Mouse (Mus musculus): ENCODE results near the gene C7.
"Not testable (repeated sequence)": the region's sequence is repeated elsewhere in the genome, so short reads cannot be mapped to it uniquely, and the experiment has no call there.

C7 gene

GRCm38 (mm10) chr15:5063635-5064034, at the start of gene C7:
C7 (minus strand) TSS chr15:5063740.
- DNase-seq (ENCODE audit: extremely low read depth, low read depth, low spot score) = no peak

GRCm38 (mm10) chr15:5112651-5113050, 49.1 kb upstream of the C7 start:
- no peak for DNase-seq (ENCODE audit: extremely low read depth, low read depth, low spot score)

DNA sequence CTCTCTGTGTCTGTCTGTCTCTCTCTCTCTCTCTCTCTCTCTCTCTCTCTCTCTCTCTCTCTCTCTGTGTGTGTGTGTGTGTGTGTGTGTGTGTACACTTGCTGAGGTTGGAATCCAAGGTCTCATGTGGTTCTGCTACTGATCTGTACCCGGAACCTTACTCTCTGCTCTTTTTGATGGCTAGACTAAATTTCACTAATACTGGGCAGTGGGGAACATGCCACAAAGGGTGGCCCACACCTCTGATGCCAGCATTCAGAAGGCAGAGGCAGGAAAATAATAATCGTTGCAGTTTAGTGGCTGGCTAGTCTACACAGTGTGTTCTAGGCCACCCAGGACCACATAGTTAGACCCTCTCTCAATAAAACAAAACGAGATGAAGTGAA, 45.1 kb upstream of the C7 start:
- no peak for DNase-seq (ENCODE audit: extremely low read depth, low read depth, low spot score)

DNA sequence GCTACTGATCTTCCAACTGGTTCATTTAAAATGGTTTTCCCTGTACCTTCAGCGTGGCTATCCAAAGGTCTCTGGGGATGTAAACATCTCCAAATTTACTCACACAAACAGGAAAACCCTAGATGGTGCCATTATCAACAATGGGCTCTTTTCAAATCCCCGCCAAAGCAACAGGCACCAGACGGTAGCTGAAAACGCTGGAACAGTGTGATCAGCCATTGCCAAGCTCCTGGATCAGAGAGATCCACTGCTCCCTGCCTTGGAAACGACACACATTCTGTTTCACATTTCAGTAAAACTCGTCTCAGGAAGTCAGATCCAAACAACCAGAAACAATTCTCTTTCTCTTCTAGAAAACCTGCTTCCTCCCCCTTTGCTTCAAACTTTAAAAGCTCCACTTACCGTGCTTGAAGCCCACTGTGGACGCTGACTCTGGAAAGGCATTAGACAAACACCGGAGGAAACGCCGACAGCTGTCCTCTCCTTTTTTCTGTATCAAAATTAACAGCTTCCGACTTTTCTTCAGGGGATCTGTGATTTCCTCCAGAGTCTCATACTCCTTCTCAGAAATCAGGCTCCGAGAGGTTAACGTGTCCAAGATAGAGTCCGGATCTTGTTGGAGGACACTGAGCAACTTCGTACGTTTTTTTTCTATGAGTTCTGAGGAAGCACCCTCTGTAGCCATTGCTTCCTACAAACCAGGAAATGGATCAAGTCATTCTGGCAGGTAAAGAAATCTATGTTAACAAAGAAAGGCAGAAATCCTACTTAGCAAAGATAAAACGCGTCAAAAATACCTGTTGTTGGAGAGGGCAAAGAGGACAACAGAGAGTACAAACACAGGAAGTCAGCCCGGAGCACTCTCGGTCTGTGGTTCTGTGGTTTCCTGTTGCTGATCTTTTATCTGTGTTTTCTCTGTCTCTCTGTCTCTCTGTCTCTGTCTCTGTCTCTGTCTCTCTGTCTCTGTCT, 44.4 kb upstream of the C7 start, which contains the start of gene Card6:
Card6 (minus strand) TSS at position 854 of the 969 bp plus-strand sequence.
- DNase-seq (ENCODE audit: extremely low read depth, low read depth, low spot score) = no peak

GRCm38 (mm10) chr15:5106293-5106692, 42.8 kb upstream of the C7 start:
- DNase-seq (ENCODE audit: extremely low read depth, low read depth, low spot score) = no peak

DNA sequence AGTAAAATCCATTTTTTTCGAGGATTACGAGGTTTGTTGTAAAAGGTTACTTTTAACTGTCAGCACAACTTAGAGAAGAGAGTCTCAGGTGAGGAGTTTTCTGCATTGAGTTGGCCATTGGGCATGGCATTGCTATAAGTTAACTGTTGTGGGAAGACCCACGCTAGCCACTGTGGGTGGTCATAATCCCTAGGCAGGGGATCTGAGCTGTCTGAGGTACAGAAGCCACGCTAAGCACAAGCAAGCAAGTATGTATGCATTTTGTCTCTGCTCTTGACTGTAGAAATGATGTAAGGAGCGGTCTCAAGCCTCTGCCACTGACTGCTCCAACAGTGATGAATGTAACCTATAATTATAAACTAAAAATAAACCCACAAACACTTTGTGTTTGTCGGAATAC, 42.4 kb upstream of the C7 start:
- DNase-seq (ENCODE audit: extremely low read depth, low read depth, low spot score) = no peak

DNA sequence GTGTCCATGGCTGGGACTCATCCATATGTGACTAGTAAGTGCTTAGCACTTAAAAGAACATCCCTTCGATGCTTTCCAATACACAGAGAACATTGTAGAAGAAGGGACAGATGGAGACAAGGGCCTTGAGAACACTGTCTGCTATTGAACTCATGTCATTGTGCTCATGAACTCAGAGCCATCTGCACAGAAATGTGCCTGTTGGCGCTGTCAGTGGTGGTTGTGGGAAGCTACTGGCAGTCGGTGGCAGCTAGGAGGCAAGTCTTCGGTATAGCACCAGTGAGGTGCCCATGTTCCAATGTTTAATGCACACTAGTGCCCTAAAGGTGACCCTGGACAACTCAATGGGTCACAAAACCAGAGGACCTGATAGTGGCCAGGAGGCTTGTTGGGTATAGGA, 38.8 kb upstream of the C7 start:
- no peak for DNase-seq (ENCODE audit: extremely low read depth, low read depth, low spot score)

DNA sequence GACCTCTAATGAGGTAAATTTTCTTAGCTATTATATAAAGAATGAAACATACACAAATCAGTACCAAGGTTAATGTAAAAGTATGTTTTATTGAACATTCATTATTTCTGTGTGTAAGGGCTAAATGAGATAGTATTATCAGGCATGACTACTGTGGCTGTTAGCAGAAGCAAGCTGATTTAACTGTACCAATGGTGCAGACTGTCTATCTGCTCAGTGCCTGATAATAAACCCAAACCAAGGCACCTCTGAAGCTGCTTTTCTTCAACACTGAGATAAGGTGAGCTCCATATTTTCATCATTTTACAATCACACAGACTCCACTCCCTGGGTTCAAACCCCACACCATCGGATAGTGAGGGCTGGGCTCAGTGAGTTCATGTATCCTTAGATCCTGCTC, 33.8 kb upstream of the C7 start:
- no peak for DNase-seq (ENCODE audit: extremely low read depth, low read depth, low spot score)

DNA sequence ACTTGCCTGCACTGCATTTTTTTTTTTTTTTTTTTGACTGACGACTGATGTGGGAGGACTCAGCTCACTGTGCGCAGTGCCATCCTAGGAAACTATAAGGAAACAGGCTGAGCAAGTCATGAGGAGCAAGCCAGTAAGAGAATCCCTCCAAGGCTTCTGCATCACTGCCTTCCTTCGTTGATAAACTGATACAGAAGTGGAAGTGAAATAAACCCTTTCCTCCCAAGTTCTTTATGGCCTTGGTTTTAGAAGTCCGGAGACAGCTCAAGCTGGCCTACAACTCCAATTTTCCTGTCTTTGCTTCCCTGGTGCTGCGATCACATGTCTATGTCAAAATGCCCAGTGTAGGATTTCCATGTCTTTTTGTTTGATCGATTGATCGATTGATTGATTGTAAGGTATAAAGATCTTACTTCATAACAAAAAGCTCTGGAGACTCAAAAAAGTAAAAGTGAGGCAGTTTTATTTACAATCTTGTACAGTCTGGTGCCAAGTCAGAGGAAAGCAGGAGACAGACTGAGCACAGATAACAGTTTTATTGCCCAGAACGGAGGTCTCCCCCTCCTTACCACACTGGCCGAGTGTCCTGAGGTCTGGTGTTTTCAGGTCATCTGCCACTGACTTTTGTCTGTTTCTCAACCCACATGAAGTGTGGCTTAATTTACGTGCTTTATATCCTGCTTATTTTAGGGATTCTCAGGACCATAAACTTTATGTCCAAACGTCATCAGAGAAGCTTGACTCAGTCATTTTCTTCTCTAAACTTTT, 32.2 kb upstream of the C7 start:
- DNase-seq (ENCODE audit: extremely low read depth, low read depth, low spot score) = no peak

- no peak for DNase-seq (ENCODE audit: extremely low read depth, low read depth, low spot score)
These were observed 26.6 kb upstream of the C7 start for GRCm38 (mm10) chr15:5090131-5090530.

DNA sequence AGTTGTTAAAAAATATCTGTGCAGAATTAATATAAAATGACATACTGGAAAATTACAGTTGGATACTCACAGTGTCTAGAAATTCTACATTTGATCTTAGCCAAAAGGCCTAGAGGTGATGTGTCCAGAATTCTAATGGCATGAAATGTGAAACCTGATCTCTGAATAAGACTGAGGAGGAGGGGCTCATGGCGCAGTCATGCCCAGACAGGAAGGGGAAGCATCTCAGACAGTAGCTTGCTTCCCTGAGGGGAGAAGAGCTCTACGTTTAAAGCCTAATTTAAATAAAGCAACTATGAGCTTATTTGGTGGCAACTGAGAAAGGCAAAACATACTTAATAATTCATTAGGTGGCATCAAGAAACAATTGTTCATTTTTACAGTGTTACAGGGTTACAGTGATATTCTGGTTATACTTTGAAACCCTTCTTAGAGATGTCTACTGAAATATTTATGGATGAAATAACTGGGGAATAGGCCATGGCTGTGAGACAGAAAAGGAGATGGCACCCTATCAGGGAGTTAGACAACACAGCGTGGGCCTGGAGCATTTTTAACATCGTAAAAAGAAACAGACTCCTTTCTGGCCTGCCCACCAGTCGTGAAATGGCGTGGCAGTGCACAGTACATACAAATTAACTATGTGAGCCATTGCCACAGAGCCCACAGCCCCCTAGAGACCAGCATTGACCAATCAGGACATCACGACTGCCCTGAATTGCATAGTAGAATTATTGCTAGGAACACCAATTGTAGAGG, 25.5 kb upstream of the C7 start:
- DNase-seq (ENCODE audit: extremely low read depth, low read depth, low spot score) = peak; percentile 40

GRCm38 (mm10) chr15:5086162-5086561, 22.6 kb upstream of the C7 start:
- no peak for DNase-seq (ENCODE audit: extremely low read depth, low read depth, low spot score)

DNA sequence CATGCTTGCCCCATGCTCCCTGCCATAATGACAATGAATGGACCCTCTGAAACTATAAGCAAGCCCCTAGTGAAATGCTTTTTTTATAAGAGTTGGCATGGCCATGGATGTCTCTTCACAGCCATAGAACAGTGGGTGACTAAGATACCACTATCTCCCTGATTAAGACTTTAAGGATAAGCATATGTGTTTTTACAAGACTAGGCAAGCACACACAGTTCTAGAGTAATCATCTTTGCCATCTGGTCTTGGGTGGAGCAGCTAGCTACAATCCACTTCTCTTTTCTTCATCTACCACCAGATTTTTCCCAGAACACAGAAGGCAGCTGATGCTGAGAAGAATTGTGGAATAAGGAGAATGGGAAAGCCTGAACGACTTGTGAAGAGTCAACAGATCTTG, 17.7 kb upstream of the C7 start:
- no peak for DNase-seq (ENCODE audit: extremely low read depth, low read depth, low spot score)

DNA sequence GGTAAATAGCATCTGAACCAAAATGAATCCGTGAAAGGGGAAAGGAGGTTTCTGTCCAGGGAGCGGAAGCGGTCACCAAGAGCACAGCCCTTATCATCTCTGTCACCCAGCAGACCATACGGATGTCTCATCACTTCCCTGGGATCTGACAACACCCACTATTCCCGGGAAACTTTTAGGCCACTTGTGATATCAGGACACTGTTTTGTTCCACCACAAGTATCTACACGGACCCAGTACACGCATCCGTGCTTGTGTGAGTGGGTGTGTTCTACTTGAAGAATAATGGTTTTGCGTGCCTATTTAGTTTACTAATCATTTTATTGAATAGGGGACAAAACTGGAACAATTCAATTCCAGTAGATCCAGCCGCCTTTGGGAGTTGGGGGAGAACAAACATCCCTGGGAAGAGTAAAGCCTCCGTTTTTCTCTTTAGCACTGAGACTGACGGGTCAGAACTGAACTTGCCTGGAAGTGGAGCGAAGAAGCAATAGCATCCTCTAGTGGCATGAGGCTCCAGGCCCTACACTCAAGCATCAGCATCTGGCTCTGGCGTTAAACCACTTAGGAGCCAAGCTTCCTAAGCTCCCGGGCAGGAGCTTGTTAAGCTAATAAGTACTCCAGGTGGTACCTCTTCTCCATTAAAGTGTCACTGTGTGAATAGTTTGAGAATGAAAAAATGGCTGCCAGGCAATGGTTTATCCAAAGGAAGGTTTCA, 5.4 kb upstream of the C7 start:
- no peak for DNase-seq (ENCODE audit: extremely low read depth, low read depth, low spot score)

DNA sequence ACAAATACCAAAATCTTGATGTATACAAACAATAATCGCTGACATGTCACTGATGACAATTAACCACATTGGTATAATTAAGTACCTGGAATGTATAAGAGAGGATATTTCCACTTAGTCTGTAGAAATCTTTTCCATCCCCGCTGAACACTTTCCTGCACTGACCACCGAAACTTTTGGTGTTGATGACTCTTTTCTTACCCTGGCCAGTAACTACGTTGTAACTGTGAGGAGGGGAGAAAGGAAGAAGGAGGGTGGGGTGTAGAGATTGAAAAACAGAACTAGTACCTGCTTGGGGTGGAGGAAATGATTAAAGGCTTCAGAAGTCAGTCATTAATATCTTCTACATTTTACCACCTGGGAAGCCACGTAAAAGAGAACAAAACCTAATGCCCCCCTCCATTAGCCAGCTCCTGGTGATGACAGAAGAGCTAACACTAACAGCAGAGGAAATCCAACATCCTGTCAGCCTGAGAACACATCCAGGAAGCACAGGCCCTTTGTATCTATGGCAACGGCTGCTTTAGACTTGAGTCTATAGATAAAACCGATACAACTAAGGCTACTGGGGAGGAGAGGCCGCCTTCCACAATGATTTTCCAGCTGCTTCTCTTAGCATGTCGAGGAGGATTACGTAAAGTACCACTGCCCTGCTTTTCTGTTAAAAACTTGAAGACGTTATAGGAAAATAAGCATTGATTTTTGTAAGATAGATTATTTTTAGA, 17.8 kb downstream of the C7 start:
- DNase-seq (ENCODE audit: extremely low read depth, low read depth, low spot score) = no peak

DNA sequence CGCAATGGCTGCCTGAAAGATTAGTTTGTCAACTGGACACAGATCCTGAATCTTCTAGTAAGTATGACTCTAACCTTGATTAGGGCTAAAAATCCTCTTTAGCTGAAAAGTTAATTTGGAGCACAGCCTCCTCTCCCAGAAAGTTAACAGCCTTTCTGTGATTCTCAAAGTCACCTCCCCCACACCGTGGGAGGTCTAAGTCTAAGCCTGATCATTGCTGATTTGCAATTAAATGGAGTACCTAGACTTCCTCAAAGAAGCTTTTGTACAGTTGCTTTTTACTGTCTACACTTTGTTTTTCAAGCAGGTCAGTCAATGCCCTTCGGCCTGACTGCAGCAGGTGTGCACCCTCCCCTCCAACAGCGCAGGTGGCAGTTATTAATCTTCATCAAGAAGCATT, 34.3 kb downstream of the C7 start:
- DNase-seq (ENCODE audit: extremely low read depth, low read depth, low spot score) = no peak

GRCm38 (mm10) chr15:5023479-5024265, 39.9 kb downstream of the C7 start:
- not testable (repeated sequence) for DNase-seq (ENCODE audit: extremely low read depth, low read depth, low spot score)

DNA sequence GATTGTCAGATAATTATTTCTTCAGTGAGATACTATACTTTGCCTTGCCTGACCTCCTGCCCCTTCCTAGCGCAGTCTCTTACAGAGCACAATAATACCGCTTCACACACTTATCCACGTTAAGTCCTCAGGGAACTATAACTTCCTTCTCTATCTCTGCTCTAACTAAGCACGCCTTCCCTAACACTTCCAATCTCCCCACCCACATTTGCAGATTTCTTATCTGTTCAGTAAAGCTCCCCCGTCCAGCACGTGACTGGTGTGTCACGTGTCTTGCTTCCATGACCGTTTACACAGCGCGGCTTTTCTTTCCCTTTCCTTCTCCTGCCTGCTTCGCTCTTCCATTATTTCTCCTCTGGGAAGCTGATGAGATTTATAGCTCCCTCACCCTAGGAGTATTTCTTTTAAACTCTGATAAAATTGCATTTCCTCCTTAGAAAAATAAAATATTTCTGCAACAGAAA, 53.9 kb downstream of the C7 start:
- DNase-seq (ENCODE audit: extremely low read depth, low read depth, low spot score) = no peak

Data from fat pad, adult 2 months (tissue).